Mouse (Mus musculus) kidney, adult 9 months (tissue): ENCODE results near the gene Lrrc8a.

Experiments
- DNase-seq: peaks from one replicate; pipeline ENCODE4 v3.0.0; 2022

The Lrrc8a gene

GRCm38 (mm10) chr2:30239777-30240176, 2.3 kb downstream of the Lrrc8a start:
- peak; percentile 77 for DNase-seq

- DNase-seq: no peak
Measured at GRCm38 (mm10) chr2:30240267-30240666, 2.8 kb downstream of the Lrrc8a start, which contains the start of gene Gm28035. Gene Gm28035 (plus strand): TSS chr2:30240567.

DNA sequence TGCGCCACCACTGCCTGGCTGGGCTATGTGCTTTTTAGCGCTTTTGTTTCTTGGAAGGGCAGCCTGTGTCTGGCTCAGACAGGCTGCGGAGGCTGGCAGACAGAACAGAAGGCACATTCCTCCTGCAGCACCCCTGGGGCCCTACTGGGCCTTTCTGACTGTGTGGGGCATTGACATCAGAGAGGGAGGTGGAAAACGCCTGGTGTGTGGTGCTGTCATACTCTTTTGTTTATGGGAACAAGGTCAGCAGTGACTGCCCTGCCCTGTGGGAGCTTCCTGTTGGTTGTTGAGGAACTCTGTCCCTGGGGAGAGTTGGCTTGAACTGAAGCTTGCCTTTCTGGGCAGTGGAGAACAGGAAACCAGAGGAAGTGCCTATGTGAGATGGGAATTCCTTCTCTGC, 5.0 kb downstream of the Lrrc8a start:
- peak; percentile 92 for DNase-seq

GRCm38 (mm10) chr2:30243391-30243790, 5.9 kb downstream of the Lrrc8a start:
- no peak for DNase-seq

DNA sequence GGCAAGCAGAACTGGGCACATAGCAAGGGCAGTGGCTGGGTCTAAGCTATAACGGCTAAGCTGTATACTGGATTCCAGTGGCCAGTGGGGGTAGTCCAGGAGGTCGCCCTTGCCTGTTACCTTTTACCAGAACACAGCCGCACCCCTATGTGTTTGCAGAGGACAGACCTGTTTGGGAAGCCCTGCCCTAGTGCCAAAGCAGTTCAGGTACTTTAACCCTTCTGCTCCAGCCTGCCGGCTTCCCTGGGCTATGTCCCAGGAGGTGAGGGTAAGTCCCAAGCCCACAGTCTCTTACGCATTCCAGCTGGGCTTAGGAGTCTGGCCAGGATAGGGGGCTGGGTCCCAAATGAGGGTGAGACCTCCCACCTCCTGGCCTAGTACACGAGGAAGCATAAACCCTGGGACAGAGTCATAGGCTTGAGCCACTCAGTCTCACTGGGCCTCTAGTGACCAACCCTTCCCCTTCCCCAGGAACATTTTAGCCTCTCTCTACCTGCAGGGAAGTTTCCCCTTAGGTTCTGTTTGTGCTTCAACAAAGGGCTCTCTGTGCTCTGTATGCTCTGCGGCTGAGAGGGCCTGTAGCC, 7.2 kb downstream of the Lrrc8a start:
- peak; percentile 48 for DNase-seq

DNA sequence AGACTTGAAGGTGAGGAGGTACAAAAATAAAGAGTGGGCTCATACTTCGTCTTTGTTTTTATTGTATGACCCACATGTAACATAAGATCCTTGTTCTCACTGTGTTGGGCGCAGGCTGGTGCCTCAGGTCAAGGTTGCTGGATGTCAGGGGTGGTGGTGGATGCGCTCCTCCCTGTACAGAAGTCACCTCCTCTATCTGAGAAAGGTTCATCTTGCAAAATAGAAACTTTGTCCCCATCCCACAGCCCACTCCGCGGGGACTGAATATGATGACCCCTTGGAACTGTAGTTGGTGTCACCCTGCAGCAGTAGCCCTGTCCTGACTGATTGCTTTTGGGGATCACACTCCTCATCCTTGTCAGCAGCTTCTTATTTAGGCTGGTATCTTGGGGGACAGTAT, 9.5 kb downstream of the Lrrc8a start:
- DNase-seq: no peak

- DNase-seq: no peak
Measured at GRCm38 (mm10) chr2:30247681-30248080, 10.2 kb downstream of the Lrrc8a start.

- DNase-seq: no peak
Measured at GRCm38 (mm10) chr2:30249182-30249581, 11.7 kb downstream of the Lrrc8a start.

GRCm38 (mm10) chr2:30250166-30251128, 12.9 kb downstream of the Lrrc8a start:
- no peak for DNase-seq

DNA sequence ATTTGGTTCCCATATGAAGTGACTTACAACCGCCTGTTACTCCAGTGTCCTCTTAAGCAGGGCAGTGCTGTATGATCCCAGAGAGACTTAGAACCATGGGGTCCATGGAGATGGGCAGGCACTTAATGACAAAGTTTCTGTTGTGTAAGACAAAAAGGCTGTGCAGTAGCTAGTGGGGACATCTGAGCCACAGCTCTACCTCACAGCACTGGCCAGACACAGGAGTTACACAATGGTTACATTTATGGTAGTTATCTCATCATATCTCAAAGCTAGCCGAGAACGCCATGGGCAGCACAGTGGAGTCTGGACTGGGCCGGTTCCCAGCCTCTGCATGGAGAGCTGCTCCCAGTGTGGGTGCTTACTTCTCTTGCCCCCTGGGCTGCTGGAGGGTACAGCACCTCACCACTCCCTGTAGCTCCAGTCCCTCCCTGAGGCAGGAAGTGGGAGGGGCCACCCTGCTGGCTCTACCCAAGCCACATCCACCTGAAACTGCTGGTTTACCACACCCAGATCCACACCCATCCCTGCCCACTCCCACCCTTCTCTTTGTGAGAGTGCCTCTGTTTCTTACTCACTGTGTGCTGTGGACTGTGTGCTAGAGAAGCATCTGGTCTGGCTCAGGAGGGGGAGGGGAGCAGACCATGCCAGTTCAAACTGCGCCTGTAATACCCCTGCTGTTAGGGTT, 14.0 kb downstream of the Lrrc8a start:
- no peak for DNase-seq

DNA sequence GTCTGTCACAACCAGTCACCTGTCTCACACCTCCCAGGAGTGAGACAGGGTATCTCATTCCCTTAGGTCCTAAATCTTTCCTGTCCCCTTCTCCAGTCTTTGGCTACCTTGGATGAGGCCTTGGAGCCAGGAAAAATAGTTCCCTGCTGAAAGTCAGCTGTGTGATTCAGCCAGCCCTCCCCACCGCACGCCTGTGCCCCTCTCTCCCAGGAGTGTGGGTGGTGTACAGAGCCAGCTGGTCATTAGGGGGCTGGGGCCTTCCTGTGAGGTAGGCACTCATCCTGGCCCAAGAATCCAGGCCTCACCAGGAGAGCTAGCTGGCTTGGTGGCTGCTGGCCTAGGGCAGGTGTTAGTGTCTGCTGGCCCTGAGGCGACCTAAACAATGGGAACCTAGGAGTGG, 15.0 kb downstream of the Lrrc8a start:
- no peak for DNase-seq

- DNase-seq: no peak
Measured at GRCm38 (mm10) chr2:30253809-30254208, 16.3 kb downstream of the Lrrc8a start.

DNA sequence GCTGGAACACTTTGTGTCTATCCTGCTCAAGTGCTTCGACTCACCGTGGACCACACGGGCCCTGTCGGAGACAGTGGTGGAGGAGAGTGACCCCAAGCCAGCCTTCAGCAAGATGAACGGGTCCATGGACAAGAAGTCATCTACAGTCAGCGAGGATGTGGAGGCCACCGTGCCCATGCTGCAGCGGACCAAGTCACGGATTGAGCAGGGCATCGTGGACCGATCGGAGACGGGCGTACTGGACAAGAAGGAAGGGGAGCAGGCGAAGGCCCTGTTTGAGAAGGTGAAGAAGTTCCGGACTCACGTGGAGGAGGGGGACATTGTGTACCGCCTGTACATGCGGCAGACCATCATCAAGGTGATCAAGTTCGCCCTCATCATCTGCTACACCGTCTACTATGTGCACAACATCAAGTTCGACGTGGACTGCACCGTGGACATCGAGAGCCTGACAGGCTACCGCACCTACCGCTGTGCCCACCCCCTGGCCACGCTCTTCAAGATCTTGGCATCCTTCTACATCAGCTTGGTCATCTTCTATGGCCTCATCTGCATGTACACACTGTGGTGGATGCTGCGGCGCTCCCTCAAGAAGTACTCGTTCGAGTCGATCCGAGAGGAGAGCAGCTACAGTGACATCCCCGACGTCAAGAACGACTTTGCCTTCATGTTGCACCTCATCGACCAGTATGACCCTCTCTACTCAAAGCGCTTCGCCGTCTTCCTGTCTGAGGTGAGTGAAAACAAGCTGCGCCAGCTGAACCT, 18.3 kb downstream of the Lrrc8a start:
- no peak for DNase-seq

- no peak for DNase-seq
Measured at GRCm38 (mm10) chr2:30256616-30257350, 19.3 kb downstream of the Lrrc8a start.

DNA sequence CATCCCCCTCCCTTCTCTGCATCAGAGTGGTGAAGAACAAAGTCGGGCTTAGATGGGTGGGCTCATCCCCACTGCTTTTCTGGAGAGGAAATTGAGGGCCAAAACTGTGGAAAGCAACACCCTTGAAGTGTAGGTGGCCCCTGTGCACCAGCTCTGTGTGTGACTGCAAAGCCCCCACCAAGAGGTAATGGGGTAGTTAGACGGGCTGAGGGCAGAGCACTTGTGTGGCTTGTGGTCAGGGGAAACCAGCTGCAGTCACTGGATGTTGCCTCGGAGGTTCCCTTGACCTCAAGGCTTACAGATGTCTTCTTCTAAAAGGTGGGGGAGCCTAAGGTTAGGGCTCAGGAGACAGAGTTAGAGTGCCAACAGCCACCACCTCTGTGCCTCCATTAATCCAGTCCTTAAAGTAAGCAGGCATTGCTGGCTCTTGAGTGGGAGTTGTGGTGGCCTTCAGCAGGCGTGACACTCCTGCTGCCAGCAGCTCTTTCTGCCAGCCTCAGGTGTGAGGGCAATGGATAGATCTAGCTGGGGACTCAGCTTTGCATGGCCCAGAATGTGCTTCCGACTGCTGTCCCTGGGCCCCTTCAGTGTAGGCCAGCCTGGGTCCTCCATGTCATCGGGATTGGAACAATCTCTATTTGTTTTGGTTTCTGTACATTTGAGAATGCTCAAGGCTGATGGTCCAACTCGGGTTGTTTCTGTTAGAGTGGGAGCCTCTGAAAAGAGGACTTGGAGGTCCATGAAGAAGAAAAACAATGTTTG, 20.4 kb downstream of the Lrrc8a start:
- DNase-seq: no peak

DNA sequence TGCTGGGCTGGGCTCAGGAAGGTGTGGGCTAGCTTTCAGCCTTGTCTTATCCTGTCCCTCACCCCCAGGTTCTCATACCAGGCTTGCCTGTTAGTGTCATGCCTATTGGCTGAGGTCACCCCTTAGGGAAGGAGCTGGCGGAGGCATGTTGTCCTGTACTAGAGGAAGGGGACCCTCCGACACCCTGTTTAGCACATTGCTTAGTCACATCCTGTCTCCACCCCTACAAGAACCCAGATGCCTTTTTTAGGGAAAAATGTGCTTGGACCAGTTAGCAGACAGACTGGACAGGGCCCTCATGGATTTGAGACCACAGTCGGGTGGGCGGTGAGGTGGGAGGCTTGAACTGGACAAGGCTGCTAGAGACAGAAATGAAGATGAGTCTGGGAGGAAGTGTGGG, 21.1 kb downstream of the Lrrc8a start:
- DNase-seq: peak; percentile 71

GRCm38 (mm10) chr2:30259131-30260064, 21.9 kb downstream of the Lrrc8a start:
- peak; percentile 70 for DNase-seq

DNA sequence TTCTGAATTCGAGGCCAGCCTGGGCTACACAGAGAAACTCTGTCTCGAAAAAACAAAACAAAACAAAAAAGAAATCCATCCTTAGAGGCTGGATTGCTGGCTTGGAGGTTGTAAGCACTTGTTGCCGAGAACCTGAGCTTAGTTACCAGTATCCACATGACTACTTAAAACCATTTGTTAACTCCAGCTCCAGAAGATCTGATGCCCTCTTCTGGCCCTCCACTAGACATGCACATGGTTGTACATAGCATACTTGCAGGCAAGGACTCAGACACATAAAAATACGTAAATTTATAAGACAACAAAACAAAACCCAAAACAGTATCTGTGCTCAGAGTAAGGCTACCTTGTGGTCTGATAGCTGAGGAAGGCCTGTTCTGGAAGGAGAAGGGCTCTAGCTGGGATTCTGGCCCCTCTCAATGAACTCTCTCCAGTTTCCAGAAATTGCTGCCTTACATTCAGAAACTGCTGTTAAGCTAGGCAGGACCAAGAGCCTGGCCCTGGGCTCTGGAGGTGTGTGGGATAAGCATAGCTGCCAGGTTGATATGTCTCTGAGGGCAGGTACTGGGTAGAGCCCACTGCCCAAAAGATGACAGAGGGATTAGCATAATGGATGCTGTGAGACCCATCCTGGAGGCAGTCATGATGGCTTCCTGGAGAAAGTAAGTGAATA, 23.7 kb downstream of the Lrrc8a start:
- no peak for DNase-seq
